Mouse (Mus musculus) limb, embryonic 10.5 days (tissue): Measurements from ENCODE around the gene D130043K22Rik. TPM values are rescaled to one million over a fixed set of nuclear protein-coding genes. Genes with fewer than 3 reads are reported as not detected.

Experiments
- DNase-seq: peaks from one replicate; pipeline ENCODE4 v3.0.0-alpha.2; 2017; ENCODE audit warnings: low spot score
- H3K27ac ChIP-seq: fragments of 300-500 bp; sonication (generic); 2 replicates; pipeline ENCODE4 v1.5.1; 2016; ENCODE audit warnings: mild to moderate bottlenecking
- H3K27me3 ChIP-seq: fragments of 300-500 bp; sonication (generic); 2 replicates; pipeline ENCODE4 v1.6.1; 2016; ENCODE audit warnings: low read depth, mild to moderate bottlenecking; ENCODE audit not compliant: poor library complexity, severe bottlenecking
- H3K36me3 ChIP-seq: fragments of 300-500 bp; sonication (generic); 2 replicates; pipeline ENCODE4 v1.6.1; 2016; ENCODE audit warnings: mild to moderate bottlenecking, moderate library complexity
- H3K4me1 ChIP-seq: fragments of 300-500 bp; sonication (generic); 2 replicates; pipeline ENCODE4 v1.6.1; 2016
- H3K4me3 ChIP-seq: fragments of 300-500 bp; sonication (generic); 2 replicates; pipeline ENCODE4 v1.5.1; 2016; ENCODE audit warnings: mild to moderate bottlenecking, moderate library complexity
- H3K9me3 ChIP-seq: fragments of 300-500 bp; sonication (generic); replicated peaks from 2 replicates; pipeline ENCODE4 v1.6.1; 2016; ENCODE audit warnings: mild to moderate bottlenecking
- WGBS: fragments of 180-500 bp; shearing (Covaris S2); methylation state at CpG from one replicate; pipeline ENCODE4 v1.1.7; 2016; 5-methylcytosine and 5-hydroxymethylcytosine counted together
- polyA plus RNA-seq: library from polyadenylated mRNA; unstranded; fragments of >200 nt; fragmentation: Nextera tagmentation; extraction: Ambion mirVana; gene quantifications from 2 replicates; pipeline ENCODE4 v1.2.1, GENCODE M21; 2016

Gene D130043K22Rik
- polyA plus RNA-seq, 1 experiment from 2014 or later = 0.09 TPM

- Histone ChIP-seq H3K36me3 (no peaks in the 10 kb centered on the region), H3K27me3 (no peaks in the 10 kb centered on the region), H3K27ac (no peak overlapping the region), H3K9me3 (no peaks in the 10 kb centered on the region), H3K4me3 (no peak overlapping the region), H3K4me1 (no peaks in the 10 kb centered on the region)
- no peak for DNase-seq
- 97% methylated on average over 5 of the region's 5 CpGs for WGBS
These were observed 35.8 kb downstream of the D130043K22Rik start for GRCm38 (mm10) chr13:24880704-24881103.

- Histone ChIP-seq H3K4me1 (no peaks in the 10 kb centered on the region), H3K36me3 (no peaks in the 10 kb centered on the region), H3K27ac (no peak overlapping the region), H3K9me3 (no peaks in the 10 kb centered on the region), H3K27me3 (no peaks in the 10 kb centered on the region), H3K4me3 (no peak overlapping the region)
- DNase-seq = no peak
- 93% methylated on average over 6 of the region's 6 CpGs for WGBS
These were observed 37.5 kb downstream of the D130043K22Rik start for GRCm38 (mm10) chr13:24882411-24882810.

- Histone ChIP-seq H3K4me1 (no peaks in the 10 kb centered on the region), H3K36me3 (no peaks in the 10 kb centered on the region), H3K4me3 (no peak overlapping the region), H3K27ac (no peak overlapping the region), H3K9me3 (no peaks in the 10 kb centered on the region), H3K27me3 (no peaks in the 10 kb centered on the region)
- whole genome bisulfite sequencing = 76% methylated on average over 1 of the region's 1 CpGs
- DNase-seq = no peak
These were observed 44.6 kb downstream of the D130043K22Rik start for GRCm38 (mm10) chr13:24889554-24889953.

- WGBS = 91% methylated on average over 3 of the region's 3 CpGs
- Histone ChIP-seq H3K4me1 (no peaks in the 10 kb centered on the region), H3K27me3 (no peaks in the 10 kb centered on the region), H3K9me3 (no peaks in the 10 kb centered on the region), H3K27ac (no peak overlapping the region), H3K4me3 (no peak overlapping the region), H3K36me3 (no peaks in the 10 kb centered on the region)
- no peak for DNase-seq
These were observed 47.6 kb downstream of the D130043K22Rik start for GRCm38 (mm10) chr13:24892516-24892915.

GRCm38 (mm10) chr13:24893880-24894279 lies 48.9 kb downstream of the D130043K22Rik start:
- 86% methylated on average over 2 of the region's 2 CpGs for WGBS
- Histone ChIP-seq H3K9me3 (no peaks in the 10 kb centered on the region), H3K4me1 (no peaks in the 10 kb centered on the region), H3K27ac (no peak overlapping the region), H3K36me3 (no peaks in the 10 kb centered on the region), H3K27me3 (no peaks in the 10 kb centered on the region), H3K4me3 (no peak overlapping the region)
- DNase-seq = no peak

- Histone ChIP-seq H3K27me3 (no peaks in the 10 kb centered on the region), H3K9me3 (no peaks in the 10 kb centered on the region), H3K4me1 (0 out of 2 replicates have a peak, but pooled peaks cover 2% of the 10 kb centered on the region), H3K36me3 (no peaks in the 10 kb centered on the region), H3K27ac (no peak overlapping the region), H3K4me3 (no peak overlapping the region)
- 93% methylated on average over 2 of the region's 2 CpGs for WGBS
- DNase-seq = no peak
These were observed 57.0 kb downstream of the D130043K22Rik start for GRCm38 (mm10) chr13:24901916-24902315.

- H3K4me3 ChIP-seq = no peak overlapping the region
- no peak for DNase-seq
These were observed 58.5 kb downstream of the D130043K22Rik start for GRCm38 (mm10) chr13:24903412-24903811.

GRCm38 (mm10) chr13:24905422-24905821 lies 60.5 kb downstream of the D130043K22Rik start:
- Histone ChIP-seq H3K27ac (no peak overlapping the region), H3K27me3 (no peaks in the 10 kb centered on the region), H3K9me3 (no peaks in the 10 kb centered on the region), H3K4me1 (0 out of 2 replicates have a peak, but pooled peaks cover 2% of the 10 kb centered on the region), H3K4me3 (no peak overlapping the region), H3K36me3 (no peaks in the 10 kb centered on the region)
- WGBS = 93% methylated on average over 12 of the region's 12 CpGs
- DNase-seq = no peak

More at GRCm38 (mm10) chr13:24903412-24903811, 58.5 kb downstream of the D130043K22Rik start:
- WGBS = 80% methylated on average over 6 of the region's 6 CpGs
- H3K27ac ChIP-seq = no peak overlapping the region
- no peaks in the 10 kb centered on the region for H3K9me3 ChIP-seq
- H3K4me1 ChIP-seq = 0 out of 2 replicates have a peak, but pooled peaks cover 2% of the 10 kb centered on the region
- no peaks in the 10 kb centered on the region for H3K27me3 ChIP-seq
- H3K36me3 ChIP-seq = no peaks in the 10 kb centered on the region

- Histone ChIP-seq H3K27me3 (no peaks in the 10 kb centered on the region), H3K27ac (no peak overlapping the region), H3K4me3 (no peak overlapping the region), H3K4me1 (0 out of 2 replicates have a peak, but pooled peaks cover 2% of the 10 kb centered on the region), H3K9me3 (no peaks in the 10 kb centered on the region), H3K36me3 (peaks cover 6% of the 10 kb centered on the region)
- no peak for DNase-seq
- 87% methylated on average over 11 of the region's 11 CpGs for WGBS
These were observed 62.1 kb downstream of the D130043K22Rik start for GRCm38 (mm10) chr13:24906831-24907570.

GRCm38 (mm10) chr13:24909112-24909511 lies 64.2 kb downstream of the D130043K22Rik start:
- 90% methylated on average over 1 of the region's 1 CpGs for WGBS
- H3K4me3 ChIP-seq = no peak overlapping the region
- H3K4me1 ChIP-seq = 0 out of 2 replicates have a peak, but pooled peaks cover 2% of the 10 kb centered on the region
- peaks cover 14% of the 10 kb centered on the region for H3K36me3 ChIP-seq
- no peaks in the 10 kb centered on the region for H3K9me3 ChIP-seq
- H3K27ac ChIP-seq = no peak overlapping the region
- no peak for DNase-seq
- H3K27me3 ChIP-seq = no peaks in the 10 kb centered on the region

GRCm38 (mm10) chr13:24913576-24913975 lies 68.6 kb downstream of the D130043K22Rik start:
- H3K27me3 ChIP-seq = no peaks in the 10 kb centered on the region
- 94% methylated on average over 7 of the region's 7 CpGs for WGBS
- H3K27ac ChIP-seq = no peak overlapping the region
- H3K4me1 ChIP-seq = no peaks in the 10 kb centered on the region
- no peaks in the 10 kb centered on the region for H3K9me3 ChIP-seq
- DNase-seq = no peak
- no peak overlapping the region for H3K4me3 ChIP-seq
- H3K36me3 ChIP-seq = peaks cover 26% of the 10 kb centered on the region

- Histone ChIP-seq H3K9me3 (no peaks in the 10 kb centered on the region), H3K4me1 (no peaks in the 10 kb centered on the region), H3K4me3 (no peak overlapping the region), H3K36me3 (peaks cover 26% of the 10 kb centered on the region), H3K27ac (no peak overlapping the region), H3K27me3 (no peaks in the 10 kb centered on the region)
- no peak for DNase-seq
- 94% methylated on average over 4 of the region's 4 CpGs for WGBS
These were observed 70.0 kb downstream of the D130043K22Rik start for GRCm38 (mm10) chr13:24914915-24915314.

- no peaks in the 10 kb centered on the region for H3K4me1 ChIP-seq
- no peak for DNase-seq
- H3K36me3 ChIP-seq = peaks cover 26% of the 10 kb centered on the region
- no peaks in the 10 kb centered on the region for H3K9me3 ChIP-seq
- 69% methylated on average over 13 of the region's 13 CpGs for WGBS
- no peaks in the 10 kb centered on the region for H3K27me3 ChIP-seq
- no peak overlapping the region for H3K27ac ChIP-seq
- H3K4me3 ChIP-seq = no peak overlapping the region
These were observed 70.9 kb downstream of the D130043K22Rik start for GRCm38 (mm10) chr13:24915831-24916230.
